Mouse (Mus musculus): ENCODE measurements around the gene Htra3. TPM values are rescaled to one million over a fixed set of nuclear protein-coding genes. Genes with fewer than 3 reads are reported as not detected.

Htra3 gene
- polyA plus RNA-seq, 1 experiment from 2014 or later = 6.8 TPM

- 88% methylated on average over 7 of the region's 7 CpGs for WGBS
- ATAC-seq = no peak
Measured at GRCm38 (mm10) chr5:35606800-35607199, 72.8 kb downstream of the Htra3 start.

GRCm38 (mm10) chr5:35605355-35605754, 74.2 kb downstream of the Htra3 start:
- no peaks in the 10 kb centered on the region for H3K9me3 ChIP-seq (replicated peaks)
- no peaks in the 10 kb centered on the region for H3K27me3 ChIP-seq
- H3K4me3 ChIP-seq = no peak overlapping the region
- no peak for ATAC-seq
- H3K27ac ChIP-seq = no peak overlapping the region
- peaks cover 53% of the 10 kb centered on the region for H3K36me3 ChIP-seq (ENCODE audit: poor library complexity, severe bottlenecking)
- no peak overlapping the region for H3K9ac ChIP-seq
- WGBS = 81% methylated on average over 7 of the region's 7 CpGs
- no peak overlapping the region for H3K4me2 ChIP-seq
- peaks cover 16% of the 10 kb centered on the region for H3K4me1 ChIP-seq

More at GRCm38 (mm10) chr5:35606800-35607199, 72.8 kb downstream of the Htra3 start:
- Histone ChIP-seq H3K4me3 (no peak overlapping the region), H3K27me3 (no peaks in the 10 kb centered on the region), H3K9ac (no peak overlapping the region), H3K36me3 (ENCODE audit: poor library complexity, severe bottlenecking) (peaks cover 47% of the 10 kb centered on the region), H3K4me1 (peaks cover 16% of the 10 kb centered on the region), H3K4me2 (no peak overlapping the region), H3K27ac (no peak overlapping the region), H3K9me3 (replicated peaks) (no peaks in the 10 kb centered on the region)

Other genes starting within 250 kb of the Htra3 start
- gene Cpz, start 154.1 kb downstream of the Htra3 start, polyA plus RNA-seq (2015; fragmentation: Nextera tagmentation; extraction: Ambion mirVana) = 0.37 and 0.43 TPM in 2 replicates
- gene Trmt44, start 104.7 kb downstream of the Htra3 start, polyA plus RNA-seq (2015; fragmentation: Nextera tagmentation; extraction: Ambion mirVana) = 7.3 and 9.1 TPM in 2 replicates
- gene Acox3, start 96.7 kb downstream of the Htra3 start, polyA plus RNA-seq (2015; fragmentation: Nextera tagmentation; extraction: Ambion mirVana) = 12.0 and 15.6 TPM in 2 replicates
- gene Sh3tc1, start 60.2 kb upstream of the Htra3 start, polyA plus RNA-seq (2015; fragmentation: Nextera tagmentation; extraction: Ambion mirVana) = 1.7 and 2.1 TPM in 2 replicates
- 2.0 and 3.5 TPM in 2 replicates for gene Ablim2, start 78.1 kb upstream of the Htra3 start, polyA plus RNA-seq (2015; fragmentation: Nextera tagmentation; extraction: Ambion mirVana)
- gene Afap1, start 213.5 kb upstream of the Htra3 start, polyA plus RNA-seq (2015; fragmentation: Nextera tagmentation; extraction: Ambion mirVana) = 38.5 and 41.4 TPM in 2 replicates